10 mouse cellular contexts compared by ENCODE assay signal in the genomic region with DNA sequence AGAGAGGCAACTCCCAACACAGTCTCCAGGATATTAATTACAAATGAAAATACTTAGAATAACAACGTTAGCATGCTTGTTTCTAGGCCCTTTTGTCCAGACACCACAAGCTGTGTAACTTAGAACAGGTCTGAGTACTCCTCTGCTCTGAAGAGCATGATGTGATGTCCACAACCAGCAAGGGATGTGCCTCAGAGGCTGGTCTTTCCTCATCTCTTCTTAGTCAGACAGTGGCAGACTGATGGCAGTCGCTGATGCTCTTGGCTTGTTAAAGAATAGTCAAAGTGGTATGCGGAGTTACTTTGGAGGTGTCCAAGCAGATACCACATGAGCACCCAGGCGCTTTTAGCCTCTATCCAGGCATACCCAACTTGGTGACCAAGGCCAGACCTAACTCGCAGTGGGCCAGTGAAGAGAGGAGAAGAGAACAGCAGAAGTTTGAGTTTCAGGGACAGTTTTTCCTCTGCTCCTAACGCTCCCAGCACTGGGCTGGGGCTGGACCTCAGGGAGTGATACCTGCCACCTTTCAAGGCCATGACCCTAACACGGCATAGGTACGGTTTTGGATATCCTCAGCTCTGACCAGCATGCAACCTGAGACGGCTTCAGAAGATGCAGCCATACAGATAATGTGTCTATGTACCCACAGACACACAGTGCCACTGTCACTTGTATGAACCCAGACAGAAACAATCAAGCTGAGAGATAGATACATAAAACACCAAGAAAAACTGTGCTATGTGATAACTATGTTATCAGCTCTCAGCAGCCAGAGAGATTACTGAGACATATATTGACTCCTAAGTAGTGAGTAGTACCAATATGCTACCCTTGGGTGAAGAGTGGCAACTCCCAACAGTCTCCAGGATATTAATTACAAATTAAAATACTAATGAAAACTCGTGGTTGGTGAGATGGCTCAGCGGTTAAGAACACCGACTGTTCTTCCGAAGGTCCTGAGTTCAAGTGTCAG. TPM values are rescaled to one million over a fixed set of nuclear protein-coding genes. Genes with fewer than 3 reads are reported as not detected.
DNase-seq lines count a peak whose midpoint lies in the region; ATAC-seq and TF ChIP-seq lines count a peak whose summit lies in the region.
"Had no signal": no experiment of that assay in that cellular context is flagged by ENCODE, and none has a peak within 500 bp of the region (broad histone marks: within the 10 kb centered on the region; RNA-seq: fewer than 3 reads in every experiment).

No protein-coding gene starts in this region.

- H3K4me3 ChIP-seq in kidney, embryonic 14.5 days (ENCODE audit: low read length), result no peak overlapping the region
- peak overlapping the region; percentile 56 for H3K4me3 ChIP-seq in C2C12 (ENCODE audit: insufficient read depth, poor library complexity, severe bottlenecking)
- H3K4me3 ChIP-seq in liver, embryonic 16.5 days (ENCODE audit: low read depth, low read length), result no peak overlapping the region

- H3K36me3 ChIP-seq in kidney, embryonic 14.5 days (ENCODE audit: control insufficient read depth, insufficient read depth, low read length), result no peaks in the 10 kb centered on the region
- H3K36me3 ChIP-seq in C2C12 (ENCODE audit: control insufficient read depth, insufficient read depth), result no peaks in the 10 kb centered on the region
- H3K36me3 ChIP-seq in liver, embryonic 16.5 days (ENCODE audit: control insufficient read depth, insufficient read depth), result no peaks in the 10 kb centered on the region

- no peaks in the 10 kb centered on the region for H3K9me3 ChIP-seq in kidney, embryonic 14.5 days (ENCODE audit: control insufficient read depth, low read length)
- H3K9me3 ChIP-seq in liver, embryonic 16.5 days (replicated peaks; ENCODE audit: control insufficient read depth, low read length), result no peaks in the 10 kb centered on the region

- WGBS in kidney, embryonic 14.5 days, result 70% methylated on average over 13 of the region's 13 CpGs
- 58% methylated on average over 13 of the region's 13 CpGs for WGBS in liver, embryonic 16.5 days (ENCODE audit: insufficient replicate concordance)

- no peak for TF ChIP-seq CTCF in C2C12 (IDR thresholded peaks at IDR 0.05; ENCODE audit: control insufficient read depth, insufficient read depth, insufficient read length)

- 0 out of 2 replicates have a peak overlapping the region, but pooled peaks have one; percentile 24 for H3K27ac ChIP-seq in kidney, embryonic 14.5 days (ENCODE audit: low read depth, low read length)
- no peak overlapping the region for H3K27ac ChIP-seq in liver, embryonic 16.5 days (ENCODE audit: low read length)

- H3K27me3 ChIP-seq in kidney, embryonic 14.5 days (ENCODE audit: control insufficient read depth, insufficient read depth, low read length), result no peaks in the 10 kb centered on the region
- no peaks in the 10 kb centered on the region for H3K27me3 ChIP-seq in C2C12 (ENCODE audit: control insufficient read depth, insufficient read depth, insufficient read length)
- H3K27me3 ChIP-seq in liver, embryonic 16.5 days (ENCODE audit: control insufficient read depth, insufficient read depth, low read depth, low read length), result peaks cover 33% of the 10 kb centered on the region

- H3K9ac ChIP-seq in kidney, embryonic 14.5 days (ENCODE audit: low read depth, low read length), result no peak overlapping the region; the same call in 1 of the 2 replicates
- H3K9ac ChIP-seq in liver, embryonic 16.5 days (ENCODE audit: low read depth, low read length), result no peak overlapping the region

- H3ac ChIP-seq in C2C12 (ENCODE audit: control insufficient read depth, insufficient read length, low read depth), result no peak overlapping the region

- no peak for ATAC-seq in kidney, embryonic 14.5 days (ENCODE audit: low FRiP score, low TSS enrichment)
- peak; percentile 30; the same call in 1 of the 2 replicates for ATAC-seq in liver, embryonic 16.5 days (ENCODE audit: low read depth)

- DNase-seq in kidney, postnatal 25 days, result no peak
- DNase-seq in MEL-GATA-1-ER (ENCODE audit: extremely low read depth, low read depth), result peak; percentile 83
- no peak for DNase-seq in frontal cortex, postnatal 25 days (ENCODE audit: low spot score in 2 of 2)
- no peak for DNase-seq in right cerebral cortex, adult 2 months (ENCODE audit: low spot score in 2 of 2)
- no peak for DNase-seq in B cell, adult 2 months
- DNase-seq: cerebellum, postnatal 14 days; heart, adult 18-20 months had no signal

- H3K4me2 ChIP-seq in kidney, embryonic 14.5 days (replicated peaks; ENCODE audit: low read depth, low read length), result peak overlapping the region; percentile 75; the same call in 1 of the 2 replicates
- peak overlapping the region; percentile 79 for H3K4me2 ChIP-seq in liver, embryonic 16.5 days (ENCODE audit: low read depth, low read length)

- peaks cover 3% of the 10 kb centered on the region for H3K79me3 ChIP-seq in C2C12 (ENCODE audit: low read depth)

- peaks cover 10% of the 10 kb centered on the region; the same call in 1 of the 2 replicates for H3K4me1 ChIP-seq in kidney, embryonic 14.5 days (ENCODE audit: control insufficient read depth, insufficient read depth, low read length)
- peaks cover 4% of the 10 kb centered on the region for H3K4me1 ChIP-seq in liver, embryonic 16.5 days (ENCODE audit: control insufficient read depth, low read depth, low read length)

- H3K79me2 ChIP-seq in C2C12 (ENCODE audit: control insufficient read depth, insufficient read depth), result peaks cover 13% of the 10 kb centered on the region

TF ChIP-seq in C2C12, 6 proteins besides CTCF, POLR2A, EP300 and RAD21:
- TF ChIP-seq CEBPB (IDR thresholded peaks at IDR 0.05; ENCODE audit: low read depth) (no peak), MAX (IDR thresholded peaks at IDR 0.05) (no peak), USF1 (IDR thresholded peaks at IDR 0.05; ENCODE audit: low read depth) (no peak), MYOD1 (IDR thresholded peaks at IDR 0.05; ENCODE audit: control insufficient read depth, insufficient read length, low read depth) (no peak), FOSL1 (IDR thresholded peaks at IDR 0.05; ENCODE audit: insufficient read depth, low read length, poor library complexity, severe bottlenecking) (no peak), MYOG (IDR thresholded peaks at IDR 0.05; ENCODE audit: control insufficient read depth, extremely low read depth, insufficient read length) (no peak)

RNA-seq across cellular contexts. Expression of gene Bcl2, which starts 1.3 kb away (rescaled TPM):
- polyA plus RNA-seq in kidney, embryonic 14.5 days (2014; fragmentation: Nextera tagmentation; extraction: Ambion mirVana), result 20.9 and 21.2 TPM in 2 replicates
- polyA plus RNA-seq in C2C12 (2012; fragmentation: generic; extraction: Trizol), result 1.8 TPM
- 0.77 and 0.97 TPM in 2 replicates for polyA plus RNA-seq in liver, embryonic 16.5 days (2015; fragmentation: Nextera tagmentation; extraction: Ambion mirVana)

RNA-seq across cellular contexts. Expression of gene Kdsr, which starts 44.1 kb away (rescaled TPM):
- 8.7 and 14.8 TPM in 2 replicates for polyA plus RNA-seq in kidney, embryonic 14.5 days (2014; fragmentation: Nextera tagmentation; extraction: Ambion mirVana)
- polyA plus RNA-seq in C2C12 (2012; fragmentation: generic; extraction: Trizol), result 13.9 TPM
- 3.5 and 3.6 TPM in 2 replicates for polyA plus RNA-seq in liver, embryonic 16.5 days (2015; fragmentation: Nextera tagmentation; extraction: Ambion mirVana)
